Mouse (Mus musculus): ENCODE data around the gene Mff. TPM values are rescaled to one million over a fixed set of nuclear protein-coding genes. Genes with fewer than 3 reads are reported as not detected.

The Mff gene
- polyA plus RNA-seq, 1 experiment = not detected

GRCm38 (mm10) chr1:82787414-82787813, 62.7 kb downstream of the Mff start:
- Histone ChIP-seq H3K27ac (ENCODE audit: insufficient read depth, low read depth, low read length) (no peak overlapping the region), H3K4me3 (ENCODE audit: insufficient read depth, low read depth, low read length) (no peak overlapping the region), H3K4me1 (ENCODE audit: control insufficient read depth, insufficient read depth, low read length) (no peaks in the 10 kb centered on the region)
- WGBS = 0% methylated on average over 2 of the region's 2 CpGs
- no peak for TF ChIP-seq CTCF (IDR thresholded peaks at IDR 0.05; ENCODE audit: insufficient read depth, low read depth, low read length)
- no peak for TF ChIP-seq POLR2A (IDR thresholded peaks at IDR 0.05; ENCODE audit: insufficient read depth, low read depth, low read length)

GRCm38 (mm10) chr1:82788070-82788469, 63.4 kb downstream of the Mff start:
- H3K27ac ChIP-seq (ENCODE audit: insufficient read depth, low read depth, low read length) = no peak overlapping the region
- TF ChIP-seq POLR2A (IDR thresholded peaks at IDR 0.05; ENCODE audit: insufficient read depth, low read depth, low read length) (no peak), CTCF (IDR thresholded peaks at IDR 0.05; ENCODE audit: insufficient read depth, low read depth, low read length) (no peak)
- H3K4me1 ChIP-seq (ENCODE audit: control insufficient read depth, insufficient read depth, low read length) = no peaks in the 10 kb centered on the region
- WGBS = 74% methylated on average over 7 of the region's 7 CpGs
- no peak overlapping the region for H3K4me3 ChIP-seq (ENCODE audit: insufficient read depth, low read depth, low read length)

DNA sequence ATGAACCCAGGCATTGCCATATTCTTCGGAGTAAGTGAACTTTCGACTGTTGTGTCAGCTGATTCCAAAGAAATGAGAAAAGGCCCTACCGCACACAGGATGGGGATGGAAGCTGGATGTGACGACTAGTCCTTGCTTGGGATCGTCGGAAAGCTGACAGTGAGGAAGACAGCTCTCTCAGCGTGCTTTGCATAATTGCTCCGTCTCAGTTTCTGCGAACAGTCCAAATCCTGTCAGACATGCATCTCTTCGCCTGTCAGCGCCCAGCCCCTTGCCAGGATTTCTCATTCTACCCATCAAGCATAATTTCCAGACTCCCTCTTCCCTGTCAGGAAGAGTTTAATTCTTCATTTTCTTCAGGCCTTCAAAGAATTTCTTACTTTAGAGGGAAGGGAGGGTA, 66.4 kb downstream of the Mff start:
- H3K27ac ChIP-seq (ENCODE audit: insufficient read depth, low read depth, low read length) = no peak overlapping the region
- H3K4me3 ChIP-seq (ENCODE audit: insufficient read depth, low read depth, low read length) = no peak overlapping the region
- TF ChIP-seq CTCF (IDR thresholded peaks at IDR 0.05; ENCODE audit: insufficient read depth, low read depth, low read length) (no peak), POLR2A (IDR thresholded peaks at IDR 0.05; ENCODE audit: insufficient read depth, low read depth, low read length) (no peak)
- peaks cover 7% of the 10 kb centered on the region; the same call in 1 of the 2 replicates for H3K4me1 ChIP-seq (ENCODE audit: control insufficient read depth, insufficient read depth, low read length)
- 87% methylated on average over 11 of the region's 11 CpGs for WGBS

DNA sequence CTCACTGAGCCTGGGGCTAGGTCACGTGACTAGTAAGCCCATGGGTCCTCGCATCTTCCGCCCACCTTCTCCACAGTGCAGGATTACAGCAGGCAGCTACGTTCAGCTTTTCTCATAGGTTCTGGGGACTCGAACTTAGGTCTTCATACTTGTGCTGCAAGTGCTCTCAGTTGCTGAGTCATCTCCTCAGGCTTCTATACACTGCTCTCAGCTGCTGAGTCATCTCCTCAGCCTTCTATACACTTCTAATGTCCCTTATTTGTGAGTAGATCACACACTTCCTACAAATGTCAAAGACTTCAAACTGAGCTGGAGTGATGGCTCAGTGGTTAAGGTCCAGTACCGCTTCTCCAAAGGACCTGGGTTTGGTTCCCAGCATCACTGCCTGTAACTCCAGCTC, 67.5 kb downstream of the Mff start:
- TF ChIP-seq POLR2A (IDR thresholded peaks at IDR 0.05; ENCODE audit: insufficient read depth, low read depth, low read length) (no peak), CTCF (IDR thresholded peaks at IDR 0.05; ENCODE audit: insufficient read depth, low read depth, low read length) (no peak)
- H3K4me3 ChIP-seq (ENCODE audit: insufficient read depth, low read depth, low read length) = no peak overlapping the region
- peaks cover 9% of the 10 kb centered on the region; the same call in 1 of the 2 replicates for H3K4me1 ChIP-seq (ENCODE audit: control insufficient read depth, insufficient read depth, low read length)
- 94% methylated on average over 6 of the region's 6 CpGs for WGBS
- no peak overlapping the region for H3K27ac ChIP-seq (ENCODE audit: insufficient read depth, low read depth, low read length)

DNA sequence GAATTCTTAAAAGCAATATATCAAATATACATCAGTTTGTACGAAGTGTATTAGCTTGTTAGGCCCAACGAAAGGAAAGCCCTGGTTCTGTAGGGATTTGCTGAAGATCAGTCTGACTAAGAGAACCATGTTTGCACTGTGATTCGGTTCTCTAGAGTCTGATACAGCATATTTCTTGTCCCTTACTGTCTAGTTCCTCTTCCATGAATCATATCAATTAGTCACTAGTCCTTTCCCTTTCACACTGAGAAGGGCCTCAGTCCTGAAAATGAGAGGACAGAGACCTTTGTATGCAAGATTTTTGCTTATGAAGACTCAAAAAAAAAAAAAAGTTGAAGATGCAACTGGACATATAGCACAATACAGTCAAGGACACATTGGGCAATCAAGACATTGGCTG, 68.4 kb downstream of the Mff start:
- peaks cover 9% of the 10 kb centered on the region; the same call in 1 of the 2 replicates for H3K4me1 ChIP-seq (ENCODE audit: control insufficient read depth, insufficient read depth, low read length)
- H3K4me3 ChIP-seq (ENCODE audit: insufficient read depth, low read depth, low read length) = no peak overlapping the region
- 90% methylated on average over 3 of the region's 3 CpGs for WGBS
- H3K27ac ChIP-seq (ENCODE audit: insufficient read depth, low read depth, low read length) = no peak overlapping the region
- TF ChIP-seq CTCF (IDR thresholded peaks at IDR 0.05; ENCODE audit: insufficient read depth, low read depth, low read length) (no peak), POLR2A (IDR thresholded peaks at IDR 0.05; ENCODE audit: insufficient read depth, low read depth, low read length) (no peak)

DNA sequence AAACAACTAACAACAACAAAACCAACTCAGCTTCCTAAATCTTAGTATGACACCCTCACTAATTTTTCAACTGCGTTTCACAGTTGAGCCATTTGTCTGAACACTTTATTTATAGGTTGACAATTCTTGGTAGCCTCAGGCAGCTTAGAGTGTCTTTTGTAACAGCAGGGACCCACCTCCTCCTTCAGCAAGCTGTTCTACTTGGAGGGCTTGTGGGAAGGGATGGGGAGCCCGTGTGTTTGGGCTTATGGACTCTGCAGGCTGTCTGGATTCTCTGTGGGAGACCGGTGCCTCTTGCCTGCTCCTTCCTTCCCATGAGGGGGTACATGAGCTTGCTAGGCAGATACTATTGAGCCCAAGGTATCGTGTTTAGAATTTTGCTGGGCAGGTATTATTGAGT, 69.3 kb downstream of the Mff start:
- Histone ChIP-seq H3K27ac (ENCODE audit: insufficient read depth, low read depth, low read length) (no peak overlapping the region), H3K4me1 (ENCODE audit: control insufficient read depth, insufficient read depth, low read length) (peaks cover 9% of the 10 kb centered on the region; the same call in 1 of the 2 replicates), H3K4me3 (ENCODE audit: insufficient read depth, low read depth, low read length) (no peak overlapping the region)
- 32% methylated on average over 4 of the region's 4 CpGs for WGBS
- no peak for TF ChIP-seq CTCF (IDR thresholded peaks at IDR 0.05; ENCODE audit: insufficient read depth, low read depth, low read length)
- TF ChIP-seq POLR2A (IDR thresholded peaks at IDR 0.05; ENCODE audit: insufficient read depth, low read depth, low read length) = no peak

GRCm38 (mm10) chr1:82795211-82795610, 70.5 kb downstream of the Mff start:
- no peak overlapping the region for H3K27ac ChIP-seq (ENCODE audit: insufficient read depth, low read depth, low read length)
- peaks cover 9% of the 10 kb centered on the region; the same call in 1 of the 2 replicates for H3K4me1 ChIP-seq (ENCODE audit: control insufficient read depth, insufficient read depth, low read length)
- H3K4me3 ChIP-seq (ENCODE audit: insufficient read depth, low read depth, low read length) = no peak overlapping the region
- 87% methylated on average over 2 of the region's 2 CpGs for WGBS
- TF ChIP-seq POLR2A (IDR thresholded peaks at IDR 0.05; ENCODE audit: insufficient read depth, low read depth, low read length) (no peak), CTCF (IDR thresholded peaks at IDR 0.05; ENCODE audit: insufficient read depth, low read depth, low read length) (no peak)

DNA sequence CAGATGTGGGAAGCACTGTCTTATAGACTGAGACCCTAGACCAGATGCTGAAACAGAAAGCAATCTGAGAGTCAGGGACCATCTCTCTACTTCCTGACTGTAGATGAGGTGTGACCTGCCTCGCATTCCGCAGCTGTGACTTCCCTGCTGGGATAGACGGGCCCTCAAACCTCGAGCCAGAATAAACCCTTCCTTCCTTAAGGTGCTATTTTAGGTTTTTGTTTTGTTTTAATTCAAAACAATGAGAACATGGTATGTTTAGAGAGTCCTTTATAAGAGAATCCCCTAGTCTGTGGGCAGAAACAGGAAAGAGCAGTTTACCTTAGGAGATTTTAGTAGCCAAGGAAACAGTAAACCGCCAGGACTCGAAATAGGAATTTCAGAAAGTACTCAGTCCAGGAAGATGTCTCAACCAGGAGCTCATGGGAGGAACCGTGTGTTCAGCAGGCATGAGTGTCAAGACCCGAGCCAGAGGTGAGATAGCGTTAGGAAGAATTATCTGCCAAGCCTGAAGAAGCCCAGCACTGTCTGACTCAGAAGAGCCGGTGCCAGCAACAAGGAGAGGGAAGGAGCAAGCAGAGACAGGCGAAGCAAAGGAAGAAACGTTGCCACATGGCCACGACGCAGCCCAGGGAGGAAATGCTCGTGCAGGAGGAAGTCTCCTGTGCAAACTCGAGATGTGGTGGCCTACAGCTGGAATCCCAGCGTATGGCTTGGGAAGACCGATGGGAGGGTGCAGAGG, 71.2 kb downstream of the Mff start:
- Histone ChIP-seq H3K27ac (ENCODE audit: insufficient read depth, low read depth, low read length) (no peak overlapping the region), H3K4me1 (ENCODE audit: control insufficient read depth, insufficient read depth, low read length) (peaks cover 9% of the 10 kb centered on the region; the same call in 1 of the 2 replicates), H3K4me3 (ENCODE audit: insufficient read depth, low read depth, low read length) (no peak overlapping the region)
- WGBS = 72% methylated on average over 18 of the region's 18 CpGs
- TF ChIP-seq CTCF (IDR thresholded peaks at IDR 0.05; ENCODE audit: insufficient read depth, low read depth, low read length) (no peak), POLR2A (IDR thresholded peaks at IDR 0.05; ENCODE audit: insufficient read depth, low read depth, low read length) (no peak)

GRCm38 (mm10) chr1:82797088-82797487, 72.4 kb downstream of the Mff start:
- no peak overlapping the region for H3K4me3 ChIP-seq (ENCODE audit: insufficient read depth, low read depth, low read length)
- H3K27ac ChIP-seq (ENCODE audit: insufficient read depth, low read depth, low read length) = no peak overlapping the region

More at GRCm38 (mm10) chr1:82797088-82797487, 72.4 kb downstream of the Mff start:
- TF ChIP-seq CTCF (IDR thresholded peaks at IDR 0.05; ENCODE audit: insufficient read depth, low read depth, low read length) (no peak), POLR2A (IDR thresholded peaks at IDR 0.05; ENCODE audit: insufficient read depth, low read depth, low read length) (no peak)
- 94% methylated on average over 4 of the region's 4 CpGs for WGBS
- peaks cover 15% of the 10 kb centered on the region for H3K4me1 ChIP-seq (ENCODE audit: control insufficient read depth, insufficient read depth, low read length)
